Mouse (Mus musculus) lung, postnatal 0 days (tissue): ENCODE measurements at regions not wholly inside any gene's neighbourhood (a gene's known extent, or its start where the extent isn't known, plus 50 kb on each side); places are given as distances from the start of the nearest gene placed in this dataset.

Source experiments
- ATAC-seq: fragments of 200-750 bp; cut with Nextera tagmentation; 2 replicates; pipeline ENCODE4 v1.8.0; 2017; ENCODE audit warnings: moderate library complexity
- DNase-seq: peaks from one replicate; pipeline ENCODE4 v3.0.0-alpha.2; 2016; ENCODE audit warnings: low spot score
- H3K27ac ChIP-seq: fragments of 300-500 bp; sonication (generic); 2 replicates; pipeline ENCODE4 v1.5.1; 2014; ENCODE audit warnings: antibody characterized with exemption, mild to moderate bottlenecking, low read length, mixed read lengths
- H3K27me3 ChIP-seq: fragments of 300-500 bp; sonication (generic); replicated peaks from 2 replicates; pipeline ENCODE4 v1.6.1; 2014; ENCODE audit warnings: low read length, mixed read lengths; ENCODE audit not compliant: insufficient read depth
- H3K36me3 ChIP-seq: fragments of 300-500 bp; sonication (generic); 2 replicates; pipeline ENCODE4 v1.6.1; 2014; ENCODE audit warnings: low read length, mixed read lengths; ENCODE audit not compliant: insufficient read depth
- H3K4me1 ChIP-seq: fragments of 300-500 bp; sonication (generic); 2 replicates; pipeline ENCODE4 v1.6.1; 2014; ENCODE audit warnings: antibody characterized with exemption, low read depth, low read length, mixed read lengths; ENCODE audit not compliant: insufficient read depth
- H3K4me2 ChIP-seq: fragments of 300-500 bp; sonication (generic); replicated peaks from 2 replicates; pipeline ENCODE4 v1.6.1; 2014; ENCODE audit warnings: low read depth, mild to moderate bottlenecking, low read length, moderate library complexity, mixed read lengths
- H3K4me3 ChIP-seq: fragments of 300-500 bp; sonication (generic); 2 replicates; pipeline ENCODE4 v1.5.1; 2014; ENCODE audit warnings: low read depth, low read length
- H3K9ac ChIP-seq: fragments of 300-500 bp; sonication (generic); replicated peaks from 2 replicates; pipeline ENCODE4 v1.6.1; 2014; ENCODE audit warnings: low read depth, mild to moderate bottlenecking
- H3K9me3 ChIP-seq: fragments of 300-500 bp; sonication (generic); 2 replicates; pipeline ENCODE4 v1.6.1; 2016; ENCODE audit warnings: low read length, mixed read lengths
- CTCF ChIP-seq: IDR thresholded peaks from 2 replicates; pipeline ENCODE4 v1.5.1; 2016; ENCODE audit warnings: antibody characterized with exemption, mild to moderate bottlenecking
- EP300 ChIP-seq: IDR thresholded peaks from 2 replicates; pipeline ENCODE4 v1.6.1; 2016; ENCODE audit warnings: antibody characterized with exemption, mild to moderate bottlenecking, control low read depth
- WGBS: fragments of 180-500 bp; shearing (Covaris S2); extraction: QIAGEN DNeasy Blood & Tissue Kit; methylation state at CpG from one replicate; pipeline ENCODE4 v1.1.7; 2014; 5-methylcytosine and 5-hydroxymethylcytosine counted together

DNA sequence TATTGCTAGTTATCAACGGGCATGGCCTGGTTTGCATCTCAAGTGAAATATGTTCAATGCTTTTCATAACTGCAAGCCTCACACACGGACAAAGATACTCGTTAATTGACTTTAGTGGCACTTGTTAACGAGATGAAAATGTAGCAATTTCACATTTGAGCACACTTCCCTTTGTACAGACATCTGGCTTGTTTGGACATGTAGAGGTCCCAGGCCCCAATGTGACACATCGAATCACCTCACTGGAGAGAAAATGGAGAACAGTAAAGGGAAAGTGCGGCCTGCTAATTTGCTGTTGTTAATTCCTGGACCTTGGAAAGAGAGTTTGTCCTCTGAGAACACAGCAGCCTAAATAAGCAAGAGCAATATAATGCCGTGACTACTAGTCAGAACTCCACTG, 257.4 kb upstream of the Tenm3 start:
- H3K9me3 ChIP-seq: no peaks in the 10 kb centered on the region
- H3K36me3 ChIP-seq: no peaks in the 10 kb centered on the region
- no peaks in the 10 kb centered on the region for H3K27me3 ChIP-seq
- WGBS: 86% methylated on average over 7 of the region's 7 CpGs
- ATAC-seq (no peak), DNase-seq (no peak)
- no peak overlapping the region for H3K4me3 ChIP-seq
- no peak for TF ChIP-seq EP300
- TF ChIP-seq CTCF: no peak
- no peak overlapping the region for H3K9ac ChIP-seq
- no peak overlapping the region for H3K4me2 ChIP-seq
- no peak overlapping the region for H3K27ac ChIP-seq
- H3K4me1 ChIP-seq: no peaks in the 10 kb centered on the region

DNA sequence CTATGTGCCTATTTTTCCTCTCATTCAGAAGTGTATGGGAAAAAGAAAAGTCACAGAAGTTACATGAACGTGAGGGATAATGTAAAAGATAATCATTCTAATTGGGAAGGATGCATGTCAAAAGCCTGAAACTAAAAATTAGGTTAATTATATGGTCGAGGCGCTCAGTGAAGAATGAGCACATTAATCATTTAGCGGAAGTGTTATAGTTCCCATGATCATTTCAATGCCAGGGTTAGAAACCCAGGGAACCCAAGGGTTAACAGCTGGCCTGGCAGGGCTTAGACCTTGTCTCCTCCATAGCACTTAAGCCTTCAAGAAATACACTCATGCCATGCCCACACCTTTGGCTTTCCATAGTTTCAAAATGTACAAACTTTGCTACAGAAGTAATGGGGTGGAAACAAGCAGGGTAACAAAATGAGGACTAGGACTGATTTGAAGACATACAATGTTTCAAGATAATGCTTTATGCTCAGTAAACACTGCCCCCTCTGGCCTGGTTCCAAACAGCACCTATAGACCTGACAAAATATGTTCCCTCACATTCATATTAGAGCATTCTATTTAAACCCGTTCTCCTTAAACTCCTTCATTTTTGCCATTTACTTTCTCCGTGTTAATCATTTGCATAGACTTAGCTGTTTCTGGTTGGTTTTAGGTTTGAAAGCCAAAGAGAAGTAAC, 240.6 kb upstream of the Tenm3 start:
- TF ChIP-seq EP300 (no peak), CTCF (no peak)
- Histone ChIP-seq H3K4me3 (no peak overlapping the region), H3K36me3 (no peaks in the 10 kb centered on the region), H3K9ac (no peak overlapping the region), H3K9me3 (no peaks in the 10 kb centered on the region), H3K27me3 (no peaks in the 10 kb centered on the region), H3K4me1 (no peaks in the 10 kb centered on the region), H3K27ac (no peak overlapping the region), H3K4me2 (no peak overlapping the region)
- no peak for ATAC-seq
- WGBS: 76% methylated on average over 6 of the region's 6 CpGs
- no peak for DNase-seq

DNA sequence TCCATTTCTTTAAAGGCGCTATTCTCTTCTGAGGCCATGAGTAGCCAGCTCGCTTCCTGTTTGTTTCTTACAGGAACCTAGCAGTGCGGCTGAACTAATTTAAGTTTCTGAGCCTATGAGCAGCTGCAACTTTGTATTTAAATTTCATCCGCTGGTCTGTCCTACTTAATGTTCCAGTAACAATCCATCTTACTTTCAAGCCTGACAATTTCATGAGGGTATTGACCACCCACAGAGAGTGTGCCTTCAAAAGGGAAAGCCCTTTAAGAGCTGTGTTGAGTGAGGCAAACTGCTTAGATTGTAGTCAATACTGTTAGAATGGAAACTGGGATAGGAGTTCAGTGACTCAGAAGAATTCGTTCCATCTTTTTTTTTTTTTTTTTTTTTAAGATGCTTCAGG, 225.7 kb upstream of the Tenm3 start:
- TF ChIP-seq EP300 (no peak), CTCF (no peak)
- Histone ChIP-seq H3K36me3 (no peaks in the 10 kb centered on the region), H3K9ac (no peak overlapping the region), H3K4me3 (no peak overlapping the region), H3K9me3 (no peaks in the 10 kb centered on the region), H3K27me3 (no peaks in the 10 kb centered on the region), H3K4me2 (no peak overlapping the region), H3K4me1 (no peaks in the 10 kb centered on the region), H3K27ac (no peak overlapping the region)
- WGBS: 57% methylated on average over 5 of the region's 5 CpGs
- DNase-seq (no peak), ATAC-seq (no peak)

DNA sequence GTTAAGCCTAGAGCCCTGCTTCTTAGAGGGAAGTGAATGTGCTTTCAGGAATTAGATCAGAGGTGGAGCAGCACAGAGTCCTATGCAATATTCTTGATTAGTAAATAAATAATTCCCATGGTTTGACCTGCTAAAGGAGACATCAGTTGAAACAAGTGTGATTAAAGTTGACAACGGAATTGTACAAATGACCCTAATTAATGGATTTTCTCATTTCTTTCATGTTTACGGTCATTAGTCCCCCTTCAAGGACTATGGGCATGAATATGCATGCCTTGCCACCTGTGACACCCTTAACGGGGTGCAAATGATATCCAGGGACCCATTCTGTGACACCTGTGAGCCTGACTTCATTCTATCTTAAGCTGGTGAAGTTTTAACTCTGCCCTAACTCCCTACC, 219.5 kb upstream of the Tenm3 start:
- Histone ChIP-seq H3K4me1 (no peaks in the 10 kb centered on the region), H3K4me2 (no peak overlapping the region), H3K27ac (no peak overlapping the region), H3K9ac (no peak overlapping the region), H3K27me3 (no peaks in the 10 kb centered on the region), H3K36me3 (no peaks in the 10 kb centered on the region), H3K4me3 (no peak overlapping the region), H3K9me3 (no peaks in the 10 kb centered on the region)
- 46% methylated on average over 3 of the region's 3 CpGs for whole genome bisulfite sequencing
- DNase-seq (no peak), ATAC-seq (no peak)
- TF ChIP-seq CTCF: no peak
- no peak for TF ChIP-seq EP300

DNA sequence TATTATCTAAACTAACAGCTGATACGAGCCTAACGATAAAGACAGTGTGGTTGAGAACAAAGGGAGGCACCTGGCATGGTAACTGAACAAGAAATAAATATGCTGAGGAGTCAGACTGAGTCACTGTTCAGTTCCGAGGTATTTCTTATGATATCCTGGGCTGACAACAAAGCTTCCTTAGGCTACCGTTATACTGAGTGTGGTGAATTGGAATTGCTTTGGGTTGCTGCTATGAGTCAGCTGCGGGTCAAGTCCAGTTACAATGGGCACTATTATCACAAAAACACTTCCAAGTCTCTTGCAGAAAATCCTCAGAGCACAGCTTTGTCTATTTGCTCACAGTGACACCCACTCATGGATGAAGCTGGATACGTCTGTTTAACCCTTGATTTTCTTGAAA, 199.5 kb upstream of the Tenm3 start:
- Histone ChIP-seq H3K9ac (no peak overlapping the region), H3K4me2 (no peak overlapping the region), H3K27me3 (no peaks in the 10 kb centered on the region), H3K27ac (no peak overlapping the region), H3K36me3 (no peaks in the 10 kb centered on the region), H3K9me3 (no peaks in the 10 kb centered on the region), H3K4me1 (no peaks in the 10 kb centered on the region), H3K4me3 (no peak overlapping the region)
- DNase-seq: no peak
- no peak for ATAC-seq
- WGBS: 64% methylated on average over 6 of the region's 6 CpGs
- TF ChIP-seq CTCF: no peak
- TF ChIP-seq EP300: no peak

DNA sequence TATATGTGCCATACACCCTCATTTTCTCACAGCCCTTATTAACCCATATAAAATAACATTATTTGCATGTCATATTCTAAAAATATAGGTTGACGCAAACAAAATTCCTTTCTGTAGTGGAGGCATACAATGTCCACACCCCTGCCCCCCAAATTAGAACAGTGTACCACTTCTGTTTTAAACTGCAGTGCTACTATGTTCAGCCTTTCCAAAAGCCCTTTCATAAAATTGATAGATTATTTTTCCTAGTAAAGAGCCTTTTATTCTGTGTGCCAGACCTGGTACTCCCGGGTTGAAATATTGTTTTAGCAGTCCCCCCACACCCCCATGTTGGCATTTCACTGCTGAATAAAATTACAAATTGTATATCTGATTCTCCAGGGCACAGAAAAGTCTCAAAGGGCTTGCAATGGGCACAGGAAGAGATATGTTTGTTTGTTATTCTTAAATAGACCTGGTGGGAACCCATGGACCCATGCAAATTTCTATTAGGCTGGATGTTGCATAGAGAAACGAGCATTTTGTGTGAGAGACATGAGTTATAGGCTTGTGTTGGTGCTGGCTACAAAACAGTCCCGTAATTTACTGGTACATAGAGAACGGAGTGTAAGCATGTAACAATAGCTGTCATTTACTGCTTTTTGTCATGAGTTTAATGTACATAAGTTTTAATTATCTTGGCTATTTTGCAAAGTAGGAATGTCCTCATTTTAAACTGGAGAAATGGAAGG, 192.4 kb upstream of the Tenm3 start:
- WGBS: 79% methylated on average over 5 of the region's 5 CpGs
- Histone ChIP-seq H3K27me3 (no peaks in the 10 kb centered on the region), H3K9ac (no peak overlapping the region), H3K4me2 (no peak overlapping the region), H3K36me3 (no peaks in the 10 kb centered on the region), H3K9me3 (no peaks in the 10 kb centered on the region), H3K4me3 (no peak overlapping the region), H3K27ac (no peak overlapping the region), H3K4me1 (no peaks in the 10 kb centered on the region)
- DNase-seq: no peak
- TF ChIP-seq EP300: no peak
- TF ChIP-seq CTCF: no peak
- ATAC-seq: no peak
